29 mouse cellular contexts compared by ENCODE assay signal in genomic region chr8:77331180-77331579, GRCm38 (mm10).
DNase-seq lines count a peak whose midpoint lies in the region; ATAC-seq and TF ChIP-seq lines count a peak whose summit lies in the region.
"Had no signal": no experiment of that assay in that cellular context is flagged by ENCODE, and none has a peak within 500 bp of the region (broad histone marks: within the 10 kb centered on the region; RNA-seq: fewer than 3 reads in every experiment).

No protein-coding gene starts in this region.

- H3K36me3 ChIP-seq in forebrain, embryonic 11.5 days (ENCODE audit: control insufficient read depth, insufficient read depth, low read length) = no peaks in the 10 kb centered on the region
- H3K36me3 ChIP-seq in forebrain, postnatal 0 days (ENCODE audit: insufficient read depth) = no peaks in the 10 kb centered on the region
- H3K36me3 ChIP-seq in kidney, embryonic 14.5 days (ENCODE audit: control insufficient read depth, insufficient read depth, low read length) = no peaks in the 10 kb centered on the region
- peaks cover 5% of the 10 kb centered on the region; the same call in 1 of the 2 replicates for H3K36me3 ChIP-seq in kidney, embryonic 16.5 days (ENCODE audit: insufficient read depth, low read length)
- H3K36me3 ChIP-seq in midbrain, postnatal 0 days (ENCODE audit: insufficient read depth, low read length) = no peaks in the 10 kb centered on the region
- no peaks in the 10 kb centered on the region for H3K36me3 ChIP-seq in midbrain, embryonic 15.5 days (replicated peaks)
- H3K36me3 ChIP-seq: forebrain, embryonic 10.5 days; forebrain, embryonic 15.5 days had no signal

- TF ChIP-seq CTCF in forebrain, postnatal 0 days (IDR thresholded peaks at IDR 0.05; ENCODE audit: low read depth) = no peak
- TF ChIP-seq CTCF in midbrain, postnatal 0 days (IDR thresholded peaks at IDR 0.05) = no peak

- peak; percentile 26 for DNase-seq in forebrain, embryonic 11.5 days (ENCODE audit: low spot score)
- DNase-seq in forebrain, postnatal 0 days = no peak
- no peak for DNase-seq in kidney, postnatal 4 days
- no peak for DNase-seq in kidney, postnatal 14 days
- DNase-seq in midbrain, postnatal 0 days (ENCODE audit: low spot score) = no peak
- DNase-seq: adrenal gland, adult 2 months; adrenal gland, postnatal 10 days; adrenal gland, postnatal 25 days; B cell, adult 2 months; cerebellum, adult 11 months; cerebellum, adult 18-20 months; cerebellum, adult 8-10 months; cerebellum, adult 9-11 months; cerebellum, postnatal 14 days; cerebellum, postnatal 36 days; embryo, embryonic 11 days had no signal

- H3K27ac ChIP-seq in forebrain, embryonic 11.5 days (ENCODE audit: low read depth, low read length) = no peak overlapping the region
- no peak overlapping the region for H3K27ac ChIP-seq in forebrain, postnatal 0 days (ENCODE audit: low read depth, low read length)
- H3K27ac ChIP-seq in kidney, embryonic 14.5 days (ENCODE audit: low read depth, low read length) = no peak overlapping the region
- H3K27ac ChIP-seq in kidney, embryonic 16.5 days (ENCODE audit: low read length) = no peak overlapping the region
- H3K27ac ChIP-seq in midbrain, postnatal 0 days (ENCODE audit: low read depth, low read length) = no peak overlapping the region
- H3K27ac ChIP-seq in midbrain, embryonic 15.5 days = no peak overlapping the region
- H3K27ac ChIP-seq: embryonic facial prominence, embryonic 13.5 days; embryonic facial prominence, embryonic 15.5 days; forebrain, embryonic 10.5 days; forebrain, embryonic 13.5 days; forebrain, embryonic 15.5 days had no signal

- no peak overlapping the region for H3K4me3 ChIP-seq in forebrain, embryonic 11.5 days (ENCODE audit: low read depth, low read length)
- H3K4me3 ChIP-seq in forebrain, postnatal 0 days (ENCODE audit: low read depth, low read length) = no peak overlapping the region
- H3K4me3 ChIP-seq in kidney, embryonic 14.5 days (ENCODE audit: low read length) = no peak overlapping the region
- H3K4me3 ChIP-seq in kidney, embryonic 16.5 days (ENCODE audit: low read length) = no peak overlapping the region
- H3K4me3 ChIP-seq in midbrain, postnatal 0 days (ENCODE audit: low read depth, low read length) = no peak overlapping the region
- no peak overlapping the region for H3K4me3 ChIP-seq in midbrain, embryonic 15.5 days
- H3K4me3 ChIP-seq: embryonic facial prominence, embryonic 13.5 days; embryonic facial prominence, embryonic 15.5 days; erythroblast, embryonic 14.5 days; forebrain, embryonic 10.5 days; forebrain, embryonic 13.5 days; forebrain, embryonic 15.5 days had no signal

- H3K4me1 ChIP-seq in forebrain, embryonic 11.5 days (replicated peaks; ENCODE audit: control insufficient read depth, insufficient read depth, low read length) = no peaks in the 10 kb centered on the region
- H3K4me1 ChIP-seq in forebrain, postnatal 0 days (ENCODE audit: insufficient read depth) = no peaks in the 10 kb centered on the region
- peaks cover 29% of the 10 kb centered on the region; the same call in 1 of the 2 replicates for H3K4me1 ChIP-seq in kidney, embryonic 14.5 days (ENCODE audit: control insufficient read depth, insufficient read depth, low read length)
- H3K4me1 ChIP-seq in kidney, embryonic 16.5 days (ENCODE audit: insufficient read depth, low read length) = peaks cover 29% of the 10 kb centered on the region
- no peaks in the 10 kb centered on the region for H3K4me1 ChIP-seq in midbrain, postnatal 0 days (ENCODE audit: insufficient read depth, low read length)
- H3K4me1 ChIP-seq in midbrain, embryonic 15.5 days = peaks cover 3% of the 10 kb centered on the region; the same call in 1 of the 2 replicates
- H3K4me1 ChIP-seq: forebrain, embryonic 13.5 days; forebrain, embryonic 15.5 days had no signal

- ATAC-seq in forebrain, embryonic 11.5 days (replicated peaks; ENCODE audit: low FRiP score) = no peak
- no peak for ATAC-seq in forebrain, postnatal 0 days
- ATAC-seq in kidney, embryonic 14.5 days (ENCODE audit: low FRiP score, low TSS enrichment) = peak; percentile 41; the same call in 1 of the 2 replicates
- peak; percentile 62; the same call in 1 of the 2 replicates for ATAC-seq in kidney, embryonic 16.5 days (ENCODE audit: low FRiP score, low TSS enrichment)
- 0 out of 2 replicates have a peak, but pooled peaks have one; percentile 38 for ATAC-seq in midbrain, postnatal 0 days (ENCODE audit: low FRiP score)
- ATAC-seq in midbrain, embryonic 15.5 days (replicated peaks) = no peak
- ATAC-seq: CD4-positive, CD25-positive, alpha-beta regulatory T cell, adult 4 months; forebrain, embryonic 13.5 days; forebrain, embryonic 15.5 days; Patski had no signal

- 91% methylated on average over 12 of the region's 12 CpGs for WGBS in forebrain, embryonic 11.5 days
- 92% methylated on average over 12 of the region's 12 CpGs for WGBS in forebrain, postnatal 0 days
- WGBS in kidney, embryonic 14.5 days = 73% methylated on average over 12 of the region's 12 CpGs
- 63% methylated on average over 12 of the region's 12 CpGs for WGBS in kidney, embryonic 16.5 days
- 89% methylated on average over 12 of the region's 12 CpGs for WGBS in midbrain, postnatal 0 days
- WGBS in midbrain, embryonic 15.5 days = 89% methylated on average over 12 of the region's 12 CpGs

- no peaks in the 10 kb centered on the region for H3K27me3 ChIP-seq in forebrain, embryonic 11.5 days (ENCODE audit: control insufficient read depth, insufficient read depth, low read length)
- H3K27me3 ChIP-seq in forebrain, postnatal 0 days (ENCODE audit: insufficient read depth, low read length) = no peaks in the 10 kb centered on the region
- no peaks in the 10 kb centered on the region for H3K27me3 ChIP-seq in kidney, embryonic 14.5 days (ENCODE audit: control insufficient read depth, insufficient read depth, low read length)
- no peaks in the 10 kb centered on the region for H3K27me3 ChIP-seq in kidney, embryonic 16.5 days (ENCODE audit: insufficient read depth, low read length)
- H3K27me3 ChIP-seq in midbrain, postnatal 0 days (ENCODE audit: insufficient read depth, low read length) = no peaks in the 10 kb centered on the region
- H3K27me3 ChIP-seq in midbrain, embryonic 15.5 days (replicated peaks) = no peaks in the 10 kb centered on the region
- H3K27me3 ChIP-seq: CH12.LX; embryonic facial prominence, embryonic 13.5 days; embryonic facial prominence, embryonic 15.5 days; forebrain, embryonic 13.5 days; forebrain, embryonic 15.5 days; Patski had no signal

- no peak overlapping the region for H3K4me2 ChIP-seq in forebrain, embryonic 11.5 days (ENCODE audit: low read depth, low read length, severe bottlenecking)
- H3K4me2 ChIP-seq in forebrain, postnatal 0 days (ENCODE audit: low read depth) = no peak overlapping the region
- H3K4me2 ChIP-seq in kidney, embryonic 14.5 days (replicated peaks; ENCODE audit: low read depth, low read length) = no peak overlapping the region
- no peak overlapping the region for H3K4me2 ChIP-seq in kidney, embryonic 16.5 days (replicated peaks; ENCODE audit: low read depth, low read length)
- no peak overlapping the region for H3K4me2 ChIP-seq in midbrain, postnatal 0 days (ENCODE audit: low read depth, low read length, poor library complexity, severe bottlenecking)
- no peak overlapping the region for H3K4me2 ChIP-seq in midbrain, embryonic 15.5 days
- H3K4me2 ChIP-seq: embryonic facial prominence, embryonic 13.5 days; embryonic facial prominence, embryonic 15.5 days; forebrain, embryonic 13.5 days; forebrain, embryonic 15.5 days had no signal

- H3K9ac ChIP-seq in forebrain, embryonic 11.5 days (ENCODE audit: low read length) = no peak overlapping the region
- no peak overlapping the region for H3K9ac ChIP-seq in forebrain, postnatal 0 days
- H3K9ac ChIP-seq in kidney, embryonic 14.5 days (ENCODE audit: low read depth, low read length) = no peak overlapping the region
- no peak overlapping the region for H3K9ac ChIP-seq in kidney, embryonic 16.5 days (replicated peaks; ENCODE audit: low read length)
- H3K9ac ChIP-seq in midbrain, postnatal 0 days (replicated peaks; ENCODE audit: low read length, poor library complexity, severe bottlenecking) = no peak overlapping the region
- H3K9ac ChIP-seq in midbrain, embryonic 15.5 days = no peak overlapping the region
- H3K9ac ChIP-seq: embryonic facial prominence, embryonic 13.5 days; embryonic facial prominence, embryonic 15.5 days; forebrain, embryonic 13.5 days; forebrain, embryonic 15.5 days had no signal

- no peaks in the 10 kb centered on the region for H3K9me3 ChIP-seq in forebrain, embryonic 11.5 days (ENCODE audit: control insufficient read depth, low read length)
- no peaks in the 10 kb centered on the region for H3K9me3 ChIP-seq in forebrain, postnatal 0 days (ENCODE audit: low read length)
- H3K9me3 ChIP-seq in kidney, embryonic 14.5 days (ENCODE audit: control insufficient read depth, low read length) = no peaks in the 10 kb centered on the region
- no peaks in the 10 kb centered on the region for H3K9me3 ChIP-seq in kidney, embryonic 16.5 days (ENCODE audit: low read length)
- no peaks in the 10 kb centered on the region for H3K9me3 ChIP-seq in midbrain, postnatal 0 days (ENCODE audit: low read length)
- H3K9me3 ChIP-seq in midbrain, embryonic 15.5 days = no peaks in the 10 kb centered on the region
- H3K9me3 ChIP-seq: embryonic facial prominence, embryonic 15.5 days; forebrain, embryonic 10.5 days; forebrain, embryonic 13.5 days; forebrain, embryonic 15.5 days; G1E had no signal

Comparison
In these comparisons a context has a peak if more than half of its experiments do, and no peak if none do; other contexts are left out.
1. ATAC-seq: peak in kidney, embryonic 14.5 days (single experiment), kidney, embryonic 16.5 days (single experiment) and midbrain, postnatal 0 days (single experiment); none in forebrain, embryonic 11.5 days (single experiment), forebrain, postnatal 0 days (single experiment) and midbrain, embryonic 15.5 days (single experiment).